Mouse (Mus musculus): ENCODE data around the gene Polm. TPM values are rescaled to one million over a fixed set of nuclear protein-coding genes. Genes with fewer than 3 reads are reported as not detected.

Polm gene
- total RNA-seq, 1 experiment from 2014 or later: 23.3 TPM

DNA sequence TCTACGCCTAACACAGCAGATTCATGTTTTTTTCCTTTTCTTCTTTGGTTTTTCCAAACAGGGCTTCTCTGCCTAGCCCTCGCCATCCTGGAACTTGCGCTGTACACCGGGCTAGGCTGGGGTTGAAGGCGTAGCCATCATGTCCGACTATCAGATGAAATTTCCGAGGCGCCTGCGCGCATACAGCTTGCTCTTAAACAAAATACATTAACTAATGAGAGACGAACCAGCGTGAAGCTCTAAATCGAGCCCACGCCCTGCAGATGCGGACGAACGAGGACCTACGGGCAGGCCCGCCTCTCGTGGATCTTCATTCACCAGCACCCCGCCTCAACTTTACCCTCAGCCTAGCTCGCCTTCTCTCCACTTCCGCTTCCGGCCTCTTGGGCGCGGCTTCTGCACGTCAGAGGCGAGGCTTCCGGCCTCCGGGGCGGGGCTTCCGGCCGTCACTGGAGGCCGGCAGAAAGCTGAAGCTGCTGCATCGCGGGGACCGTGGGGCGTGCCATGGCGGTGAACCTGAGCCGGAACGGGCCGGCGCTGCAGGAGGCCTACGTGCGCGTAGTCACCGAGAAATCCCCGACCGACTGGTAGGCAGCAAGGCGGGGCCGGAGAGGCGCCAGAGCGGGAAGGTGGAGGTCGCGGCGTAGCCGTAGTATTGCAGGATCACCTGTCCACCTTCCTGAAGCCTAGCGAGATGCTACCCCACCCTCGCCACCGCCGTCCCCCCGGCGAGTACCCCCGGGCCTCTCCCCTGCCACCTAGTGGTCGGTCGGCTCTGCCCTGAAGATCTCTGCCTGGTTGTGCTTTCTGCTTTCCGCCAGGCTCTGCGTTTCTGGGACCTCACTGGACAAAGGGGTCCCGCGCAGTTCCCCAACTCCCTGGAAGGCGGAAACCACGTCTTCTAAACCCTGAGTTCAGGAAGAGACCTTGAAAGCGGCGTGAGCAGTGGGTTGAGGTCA is 49.5 kb downstream of the Polm start, which contains the start of gene Dbnl:
Gene Dbnl (plus strand): TSS at position 433 of the 959 bp plus-strand sequence.
- peak; percentile 81 for ATAC-seq (ENCODE audit: extremely low read depth, insufficient number of reproducible peaks, low FRiP score, poor library complexity, severe bottlenecking)

GRCm38 (mm10) chr11:5787671-5788055 is 50.2 kb downstream of the Polm start:
- no peak for ATAC-seq (ENCODE audit: extremely low read depth, insufficient number of reproducible peaks, low FRiP score, poor library complexity, severe bottlenecking)

DNA sequence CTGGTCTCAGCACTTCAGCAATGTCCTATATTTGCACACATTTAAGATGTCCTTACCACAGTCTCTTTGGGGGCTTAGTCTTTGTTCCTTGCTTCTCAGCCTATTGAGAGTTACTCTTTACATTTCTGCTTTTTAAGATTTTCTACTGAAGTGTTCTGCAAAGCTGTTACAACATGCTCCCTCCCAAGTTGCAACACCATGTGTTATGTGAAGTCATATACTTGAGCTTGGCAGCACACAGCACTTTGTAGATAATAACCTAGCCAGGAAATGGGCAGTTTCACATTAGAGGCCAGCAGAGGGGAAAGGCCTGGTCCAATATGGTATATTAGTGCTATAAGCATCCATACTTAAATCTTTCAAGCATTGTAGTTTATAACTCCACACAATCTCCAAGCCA is 52.1 kb downstream of the Polm start:
- ATAC-seq (ENCODE audit: extremely low read depth, insufficient number of reproducible peaks, low FRiP score, poor library complexity, severe bottlenecking): no peak

- ATAC-seq (ENCODE audit: extremely low read depth, insufficient number of reproducible peaks, low FRiP score, poor library complexity, severe bottlenecking): no peak
Measured at GRCm38 (mm10) chr11:5782199-5782944, 55.4 kb downstream of the Polm start.

GRCm38 (mm10) chr11:5780035-5780499 is 57.7 kb downstream of the Polm start:
- ATAC-seq (ENCODE audit: extremely low read depth, insufficient number of reproducible peaks, low FRiP score, poor library complexity, severe bottlenecking): no peak

DNA sequence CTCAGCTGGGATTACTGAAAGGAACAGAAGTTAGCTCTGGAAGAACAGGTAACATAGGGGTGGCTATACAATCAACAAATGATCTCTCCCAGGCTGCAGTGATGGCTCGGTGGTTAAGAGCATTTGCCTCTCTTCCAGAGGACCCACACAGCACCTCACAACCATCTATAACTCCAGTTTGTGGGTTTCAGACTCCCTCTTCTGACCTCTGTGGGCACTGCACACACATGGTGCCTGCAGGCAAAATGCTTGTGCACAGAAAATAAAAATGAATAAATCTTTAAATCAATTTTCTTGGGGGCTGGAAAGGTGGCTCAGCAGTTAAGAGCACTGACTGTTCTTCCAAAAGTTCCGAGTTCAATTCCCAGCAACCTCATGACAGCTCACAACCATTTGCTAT is 59.3 kb downstream of the Polm start:
- ATAC-seq (ENCODE audit: extremely low read depth, insufficient number of reproducible peaks, low FRiP score, poor library complexity, severe bottlenecking): 0 out of 2 replicates have a peak, but pooled peaks have one; percentile 23

Other genes starting within 250 kb of the Polm start
- gene Mrps24, start 122.3 kb downstream of the Polm start, total RNA-seq (2017): 29.9 and 38.4 TPM in 2 replicates
- gene Urgcp, start 75.6 kb downstream of the Polm start, total RNA-seq (2017): 6.8 and 7.2 TPM in 2 replicates
- 166 and 167 TPM in 2 replicates for gene Dbnl, start 49.5 kb downstream of the Polm start, total RNA-seq (2017)
- gene Pgam2, start 34.3 kb downstream of the Polm start, total RNA-seq (2017): 1.3 TPM in 1 of 2 replicates, not detected in the other
- gene Aebp1, start 23.9 kb upstream of the Polm start, total RNA-seq (2017): not detected in 2 replicates
- gene Pold2, start 40.3 kb upstream of the Polm start, total RNA-seq (2017): 6.3 and 9.8 TPM in 2 replicates
- not detected in 2 replicates for gene Myl7, start 60.8 kb upstream of the Polm start, total RNA-seq (2017)
- 0.35 TPM in 1 of 2 replicates, not detected in the other for gene Gck, start 112.1 kb upstream of the Polm start, total RNA-seq (2017)
- gene Ykt6, start 117.7 kb upstream of the Polm start, total RNA-seq (2017): 47.1 and 54.4 TPM in 2 replicates
- gene Camk2b, start 228.3 kb upstream of the Polm start, total RNA-seq (2017): 1.1 and 2.1 TPM in 2 replicates